Mouse (Mus musculus) heart, embryonic 15.5 days (tissue): ENCODE results near the gene Nek7. TPM values are rescaled to one million over a fixed set of nuclear protein-coding genes. Genes with fewer than 3 reads are reported as not detected.

Experiments used
- ATAC-seq: fragments of 200-750 bp; cut with Nextera tagmentation; replicated peaks from 2 replicates; pipeline ENCODE4 v1.8.0; 2017; ENCODE audit warnings: low read depth, moderate TSS enrichment; ENCODE audit not compliant: insufficient number of reproducible peaks, insufficient read depth, low FRiP score
- H3K27ac ChIP-seq: fragments of 300-500 bp; sonication (generic); 2 replicates; pipeline ENCODE4 v1.5.1; 2015; ENCODE audit warnings: mild to moderate bottlenecking, inconsistent platforms
- H3K27me3 ChIP-seq: fragments of 300-500 bp; sonication (generic); 2 replicates; pipeline ENCODE4 v1.6.1; 2015; ENCODE audit warnings: inconsistent platforms
- H3K36me3 ChIP-seq: fragments of 300-500 bp; sonication (generic); 2 replicates; pipeline ENCODE4 v1.6.1; 2015; ENCODE audit warnings: mild to moderate bottlenecking, inconsistent platforms
- H3K4me1 ChIP-seq: fragments of 300-500 bp; sonication (generic); replicated peaks from 2 replicates; pipeline ENCODE4 v1.6.1; 2015; ENCODE audit warnings: inconsistent platforms
- H3K4me2 ChIP-seq: fragments of 300-500 bp; sonication (generic); 2 replicates; pipeline ENCODE4 v1.6.1; 2015; ENCODE audit warnings: inconsistent platforms, mild to moderate bottlenecking, moderate library complexity
- H3K4me3 ChIP-seq: fragments of 300-500 bp; sonication (generic); 2 replicates; pipeline ENCODE4 v1.5.1; 2015; ENCODE audit warnings: mild to moderate bottlenecking, inconsistent platforms
- H3K9ac ChIP-seq: fragments of 300-500 bp; sonication (generic); 2 replicates; pipeline ENCODE4 v1.6.1; 2015; ENCODE audit warnings: mild to moderate bottlenecking, inconsistent platforms
- H3K9me3 ChIP-seq: fragments of 300-500 bp; sonication (generic); replicated peaks from 2 replicates; pipeline ENCODE4 v1.6.1; 2016; ENCODE audit warnings: inconsistent platforms
- WGBS: fragments of 180-500 bp; shearing (Covaris S2); methylation state at CpG from one replicate; pipeline ENCODE4 v1.1.7; 2015; ENCODE audit warnings: mixed read lengths; 5-methylcytosine and 5-hydroxymethylcytosine counted together
- polyA plus RNA-seq: library from polyadenylated mRNA; unstranded; fragments of >200 nt; fragmentation: Nextera tagmentation; extraction: Ambion mirVana; gene quantifications from 2 replicates; pipeline ENCODE4 v1.2.1, GENCODE M21; 2015

The Nek7 gene
- polyA plus RNA-seq, 1 experiment from 2014 or later, result 44.4 TPM

DNA sequence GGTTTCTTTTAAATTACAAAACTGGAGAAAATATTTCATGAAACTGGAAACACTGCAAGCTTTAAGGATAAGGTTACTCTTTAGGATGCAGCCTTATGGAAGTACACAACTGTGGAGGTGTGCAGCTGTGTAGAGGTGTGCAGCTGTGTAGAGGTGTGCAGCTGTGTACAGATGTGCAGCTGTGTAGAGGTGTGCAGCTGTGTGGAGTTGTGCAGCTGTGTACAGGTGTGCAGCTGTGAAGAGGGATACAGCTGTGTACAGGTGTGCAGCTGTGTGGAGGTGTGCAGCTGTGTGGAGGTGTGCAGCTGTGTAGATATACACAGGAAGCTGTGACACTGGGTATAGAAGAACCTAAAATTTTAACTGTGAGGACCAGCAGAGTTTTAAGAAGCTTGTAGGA is 81.7 kb downstream of the Nek7 start:
- H3K4me2 ChIP-seq, result no peak overlapping the region
- H3K9ac ChIP-seq, result no peak overlapping the region
- no peaks in the 10 kb centered on the region for H3K9me3 ChIP-seq
- no peak for ATAC-seq
- H3K27ac ChIP-seq, result no peak overlapping the region
- H3K27me3 ChIP-seq, result no peaks in the 10 kb centered on the region
- no peak overlapping the region for H3K4me3 ChIP-seq
- H3K36me3 ChIP-seq, result no peaks in the 10 kb centered on the region
- peaks cover 6% of the 10 kb centered on the region; the same call in 1 of the 2 replicates for H3K4me1 ChIP-seq

DNA sequence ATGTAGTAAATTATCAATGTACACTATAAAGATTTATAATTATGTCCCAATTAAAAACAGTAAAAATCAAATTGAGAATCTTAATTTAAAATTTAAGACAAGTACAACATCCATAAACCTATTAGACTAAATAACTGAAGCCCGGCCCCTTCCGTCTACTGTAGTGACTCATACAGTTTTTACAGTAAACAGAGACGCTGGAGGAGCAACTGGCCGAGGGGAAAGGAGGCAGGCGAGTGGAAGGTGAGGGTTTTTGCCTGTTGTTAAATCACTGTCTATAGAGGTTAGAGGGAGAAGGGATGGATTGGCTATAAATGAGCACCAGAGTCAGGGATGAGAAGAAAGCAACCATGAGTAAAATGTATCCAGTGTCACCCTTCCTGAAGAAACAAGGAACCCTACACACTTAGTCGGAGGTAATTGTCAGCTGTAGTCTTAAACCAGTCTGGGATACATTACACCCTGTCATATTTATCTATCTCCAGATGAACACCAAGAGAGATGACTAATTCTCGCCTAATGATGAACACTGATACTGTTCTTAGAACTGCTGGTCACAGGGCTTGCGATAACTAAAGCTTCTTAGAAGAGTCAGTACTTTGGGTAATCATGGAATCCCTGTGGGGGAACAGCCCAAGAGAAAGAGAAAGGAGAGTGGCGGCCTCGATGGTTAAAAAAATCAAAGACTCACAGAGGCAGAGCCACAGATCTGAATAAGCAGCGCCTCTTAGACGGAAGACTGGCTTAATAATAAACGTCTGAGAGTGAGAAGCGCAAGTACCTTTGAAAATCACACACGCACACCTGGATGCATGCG is 84.0 kb downstream of the Nek7 start:
- H3K4me1 ChIP-seq, result 0 out of 2 replicates have a peak, but pooled peaks cover 3% of the 10 kb centered on the region
- no peaks in the 10 kb centered on the region for H3K27me3 ChIP-seq
- WGBS, result 59% methylated on average over 16 of the region's 16 CpGs
- no peak overlapping the region for H3K9ac ChIP-seq
- H3K4me3 ChIP-seq, result no peak overlapping the region
- H3K27ac ChIP-seq, result no peak overlapping the region
- H3K36me3 ChIP-seq, result 0 out of 2 replicates have a peak, but pooled peaks cover 5% of the 10 kb centered on the region
- H3K4me2 ChIP-seq, result no peak overlapping the region
- H3K9me3 ChIP-seq, result no peaks in the 10 kb centered on the region
- ATAC-seq, result no peak

DNA sequence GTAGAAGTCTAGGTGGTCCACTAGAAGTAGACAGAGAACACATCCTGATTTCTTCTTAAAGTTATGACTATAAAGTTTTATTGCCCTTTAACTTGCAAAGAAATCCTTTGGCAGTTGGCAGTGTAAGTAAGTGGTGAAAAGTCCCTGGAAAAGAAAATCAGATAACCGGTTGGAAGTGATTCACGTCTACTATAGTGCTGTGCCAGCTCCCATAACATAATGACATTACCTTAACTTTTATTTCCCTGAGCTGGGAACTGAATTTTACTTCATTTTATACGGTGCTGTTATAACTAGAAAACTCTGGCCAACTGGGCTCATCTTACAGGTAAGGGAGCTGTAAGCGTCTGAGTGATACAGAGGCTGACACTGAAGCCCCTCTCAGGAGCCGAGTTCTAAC is 89.3 kb downstream of the Nek7 start:
- no peak overlapping the region for H3K27ac ChIP-seq
- H3K9ac ChIP-seq, result no peak overlapping the region
- no peaks in the 10 kb centered on the region for H3K9me3 ChIP-seq
- 83% methylated on average over 5 of the region's 5 CpGs for WGBS
- H3K4me3 ChIP-seq, result no peak overlapping the region
- no peaks in the 10 kb centered on the region for H3K4me1 ChIP-seq
- no peaks in the 10 kb centered on the region for H3K27me3 ChIP-seq
- no peak overlapping the region for H3K4me2 ChIP-seq
- ATAC-seq, result no peak
- H3K36me3 ChIP-seq, result 0 out of 2 replicates have a peak, but pooled peaks cover 7% of the 10 kb centered on the region

DNA sequence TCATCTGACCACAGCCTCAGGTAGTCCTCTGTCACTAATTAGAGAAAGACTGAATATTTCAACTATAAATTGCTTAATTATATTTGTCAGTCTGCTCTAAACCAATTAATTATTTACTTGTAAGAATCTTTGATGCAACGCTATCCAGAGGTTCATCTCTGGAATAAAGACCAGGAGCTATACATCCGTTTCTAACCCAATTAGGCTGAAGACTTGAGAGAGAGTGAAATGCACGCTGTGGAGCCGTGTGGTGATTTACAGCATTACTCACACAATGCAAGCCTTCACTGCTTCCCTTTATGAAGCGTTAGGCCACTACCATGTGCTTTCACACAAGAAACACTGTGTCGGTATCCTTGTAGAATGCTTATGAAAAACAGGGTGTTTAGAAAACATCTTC is 96.0 kb downstream of the Nek7 start:
- WGBS, result 86% methylated on average over 6 of the region's 6 CpGs
- H3K4me3 ChIP-seq, result no peak overlapping the region
- H3K9me3 ChIP-seq, result no peaks in the 10 kb centered on the region
- H3K27me3 ChIP-seq, result no peaks in the 10 kb centered on the region
- no peak overlapping the region for H3K4me2 ChIP-seq
- no peaks in the 10 kb centered on the region for H3K36me3 ChIP-seq
- no peak for ATAC-seq
- no peak overlapping the region for H3K9ac ChIP-seq
- H3K4me1 ChIP-seq, result no peaks in the 10 kb centered on the region
- no peak overlapping the region for H3K27ac ChIP-seq

DNA sequence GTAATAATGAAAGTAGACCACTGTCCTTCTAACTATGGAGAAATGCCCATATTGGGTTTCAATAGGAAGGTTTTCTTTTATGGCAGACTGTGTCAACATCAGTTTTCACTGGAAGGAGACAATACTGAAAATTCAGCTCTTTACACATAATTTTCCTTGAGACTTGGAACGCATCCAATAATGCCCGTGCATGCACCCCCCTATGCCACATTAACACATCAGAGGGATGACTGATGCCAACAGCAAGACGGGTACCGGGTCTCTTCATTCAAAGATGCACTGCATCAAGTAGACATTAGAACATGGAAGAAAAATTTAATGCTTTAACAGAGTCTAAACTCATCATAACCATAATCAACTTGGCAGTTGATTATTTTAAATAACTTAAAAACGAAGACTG is 101.7 kb downstream of the Nek7 start:
- H3K36me3 ChIP-seq, result no peaks in the 10 kb centered on the region

DNA sequence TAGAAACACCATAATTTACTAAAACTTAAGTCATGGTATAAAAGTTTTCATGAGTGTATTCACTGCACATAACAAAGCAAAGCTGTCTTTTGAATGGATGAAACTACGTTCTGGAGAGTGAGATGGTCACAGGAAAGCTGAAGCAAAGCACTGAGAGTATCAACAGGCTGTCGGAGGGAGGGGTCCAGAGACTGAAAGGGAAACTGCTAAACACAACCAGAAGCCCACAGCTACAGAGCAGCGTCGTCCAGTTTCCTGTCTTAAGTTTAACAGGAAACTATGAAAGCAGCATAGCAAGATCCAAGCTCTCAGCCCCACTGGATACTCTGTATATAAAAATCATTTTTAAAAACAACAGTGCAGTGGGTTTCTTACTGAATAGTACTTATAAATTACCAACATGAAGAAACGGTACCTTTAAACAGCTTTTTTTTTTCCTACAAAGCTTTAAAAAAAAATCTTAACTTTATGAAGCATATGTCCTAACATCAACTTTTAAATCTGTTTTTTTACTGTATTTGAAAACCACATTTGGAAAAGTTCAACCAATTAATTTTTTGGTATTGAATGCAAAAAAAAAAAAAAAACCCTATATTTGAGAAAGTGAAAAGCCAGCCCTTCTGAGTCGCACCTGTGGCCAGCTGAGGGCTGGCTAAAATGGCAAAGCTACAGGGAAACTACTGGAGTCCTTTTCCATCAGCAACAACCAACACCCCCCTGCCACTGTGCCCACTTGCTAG is 102.4 kb downstream of the Nek7 start:
- Histone ChIP-seq H3K9me3 (no peaks in the 10 kb centered on the region), H3K27me3 (no peaks in the 10 kb centered on the region), H3K4me2 (0 out of 2 replicates have a peak overlapping the region, but pooled peaks have one; percentile 4), H3K27ac (peak overlapping the region; percentile 34), H3K4me1 (peaks cover 3% of the 10 kb centered on the region; the same call in 1 of the 2 replicates), H3K4me3 (no peak overlapping the region), H3K36me3 (no peaks in the 10 kb centered on the region), H3K9ac (no peak overlapping the region)
- ATAC-seq, result no peak
- WGBS, result 43% methylated on average over 6 of the region's 6 CpGs

More for the DNA sequence above, 101.7 kb downstream of the Nek7 start:
- H3K4me2 ChIP-seq, result no peak overlapping the region
- H3K9me3 ChIP-seq, result no peaks in the 10 kb centered on the region
- H3K27me3 ChIP-seq, result no peaks in the 10 kb centered on the region
- 71% methylated on average over 5 of the region's 5 CpGs for WGBS
- no peak overlapping the region for H3K4me3 ChIP-seq
- H3K9ac ChIP-seq, result no peak overlapping the region
- ATAC-seq, result no peak
- H3K27ac ChIP-seq, result no peak overlapping the region
- peaks cover 3% of the 10 kb centered on the region; the same call in 1 of the 2 replicates for H3K4me1 ChIP-seq

DNA sequence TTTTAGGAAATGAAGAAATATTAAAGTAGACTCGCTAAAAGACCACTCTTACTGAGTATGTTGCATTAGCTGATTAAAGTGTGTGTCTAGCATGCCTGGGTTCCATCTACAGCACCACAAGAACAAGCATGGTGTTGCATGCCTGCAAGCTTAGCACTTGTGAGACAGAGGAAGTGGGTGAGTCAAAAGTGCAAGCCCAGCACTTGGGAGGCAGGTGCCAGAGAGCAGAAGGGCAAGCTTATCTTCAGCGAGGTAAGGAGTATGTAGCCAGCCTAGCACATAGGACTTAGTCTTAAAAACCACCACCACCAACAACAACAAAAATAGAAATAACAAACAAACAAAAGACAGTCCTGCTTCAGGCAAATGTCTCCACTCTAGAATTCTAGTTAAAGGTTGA is 103.0 kb downstream of the Nek7 start:
- Histone ChIP-seq H3K36me3 (no peaks in the 10 kb centered on the region), H3K27ac (peak overlapping the region; percentile 34), H3K9me3 (no peaks in the 10 kb centered on the region), H3K4me3 (no peak overlapping the region), H3K4me1 (peaks cover 3% of the 10 kb centered on the region; the same call in 1 of the 2 replicates), H3K9ac (no peak overlapping the region), H3K4me2 (0 out of 2 replicates have a peak overlapping the region, but pooled peaks have one; percentile 4), H3K27me3 (no peaks in the 10 kb centered on the region)
- no peak for ATAC-seq
- 40% methylated on average over 2 of the region's 2 CpGs for WGBS

DNA sequence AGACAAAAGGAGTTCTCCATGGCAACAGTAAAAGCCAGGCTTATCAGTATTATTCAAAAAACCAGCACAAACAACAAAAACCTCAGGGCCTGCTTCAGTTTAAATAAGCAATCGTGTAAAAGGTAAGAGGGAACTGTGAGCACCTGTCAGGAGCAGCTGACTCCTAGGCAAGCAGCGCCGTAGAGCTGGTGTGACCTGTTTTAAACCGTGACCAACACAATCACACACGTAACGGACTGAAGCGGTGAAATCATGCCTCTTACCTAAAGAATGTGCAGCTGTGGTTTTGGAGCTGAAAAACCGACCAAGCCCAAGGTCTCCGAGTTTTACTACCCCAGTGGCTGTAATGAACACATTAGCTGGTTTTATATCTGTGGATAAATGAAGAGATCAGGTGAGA is 104.6 kb downstream of the Nek7 start:
- 83% methylated on average over 9 of the region's 9 CpGs for WGBS
- no peak for ATAC-seq

DNA sequence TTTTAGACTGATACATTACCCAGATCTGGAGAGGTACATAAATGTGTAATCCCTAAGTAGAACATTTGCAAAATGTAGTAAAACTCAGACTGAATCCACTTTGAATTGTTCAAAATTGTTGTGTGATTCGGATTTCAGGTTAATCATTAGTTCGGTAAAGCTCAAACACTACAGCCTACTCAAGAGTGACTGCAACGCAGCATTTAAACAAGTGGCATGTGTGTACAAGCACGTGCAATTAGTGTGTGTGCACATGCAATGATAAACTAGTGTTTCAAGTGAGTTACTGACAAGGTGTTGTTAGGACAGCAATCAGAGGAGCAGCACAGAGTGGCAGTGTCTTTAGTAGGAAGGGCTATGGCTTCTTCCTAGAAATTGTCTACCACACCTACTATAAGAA is 106.0 kb downstream of the Nek7 start:
- peaks cover 3% of the 10 kb centered on the region; the same call in 1 of the 2 replicates for H3K4me1 ChIP-seq
- no peaks in the 10 kb centered on the region for H3K9me3 ChIP-seq
- H3K36me3 ChIP-seq, result no peaks in the 10 kb centered on the region
- H3K27me3 ChIP-seq, result no peaks in the 10 kb centered on the region
- 72% methylated on average over 4 of the region's 4 CpGs for WGBS
- no peak overlapping the region for H3K9ac ChIP-seq
- ATAC-seq, result no peak
- no peak overlapping the region for H3K4me2 ChIP-seq
- no peak overlapping the region for H3K27ac ChIP-seq
- H3K4me3 ChIP-seq, result no peak overlapping the region

More for the DNA sequence above, 104.6 kb downstream of the Nek7 start:
- no peak overlapping the region for H3K9ac ChIP-seq
- H3K36me3 ChIP-seq, result no peaks in the 10 kb centered on the region
- peaks cover 3% of the 10 kb centered on the region; the same call in 1 of the 2 replicates for H3K4me1 ChIP-seq
- no peak overlapping the region for H3K4me3 ChIP-seq
- no peaks in the 10 kb centered on the region for H3K27me3 ChIP-seq
- H3K9me3 ChIP-seq, result no peaks in the 10 kb centered on the region
- no peak overlapping the region for H3K27ac ChIP-seq
- H3K4me2 ChIP-seq, result no peak overlapping the region

DNA sequence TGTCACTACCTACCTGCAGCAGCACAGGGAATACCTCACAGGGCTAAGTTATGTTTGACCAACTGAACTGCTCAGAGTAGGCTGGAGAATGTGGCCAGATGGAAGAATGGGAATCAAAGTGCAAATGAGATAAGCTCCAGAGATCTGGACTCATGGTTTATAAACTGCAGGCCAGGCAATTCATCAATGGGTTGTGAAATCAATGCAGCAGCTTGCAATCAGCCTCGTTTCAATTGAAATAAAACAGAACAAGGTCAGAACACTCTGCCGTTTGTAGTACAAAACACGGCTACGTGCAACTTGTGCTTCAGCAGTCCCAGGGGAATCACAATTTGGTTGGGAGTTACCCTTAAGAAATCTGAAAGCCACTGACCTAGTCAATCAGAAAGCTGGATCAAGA is 109.4 kb downstream of the Nek7 start:
- H3K9me3 ChIP-seq, result no peaks in the 10 kb centered on the region
- ATAC-seq, result no peak
- no peak overlapping the region for H3K4me2 ChIP-seq
- no peaks in the 10 kb centered on the region for H3K27me3 ChIP-seq
- H3K36me3 ChIP-seq, result no peaks in the 10 kb centered on the region
- peaks cover 14% of the 10 kb centered on the region for H3K4me1 ChIP-seq
- no peak overlapping the region for H3K9ac ChIP-seq
- H3K27ac ChIP-seq, result no peak overlapping the region
- H3K4me3 ChIP-seq, result no peak overlapping the region
- 56% methylated on average over 4 of the region's 4 CpGs for WGBS

DNA sequence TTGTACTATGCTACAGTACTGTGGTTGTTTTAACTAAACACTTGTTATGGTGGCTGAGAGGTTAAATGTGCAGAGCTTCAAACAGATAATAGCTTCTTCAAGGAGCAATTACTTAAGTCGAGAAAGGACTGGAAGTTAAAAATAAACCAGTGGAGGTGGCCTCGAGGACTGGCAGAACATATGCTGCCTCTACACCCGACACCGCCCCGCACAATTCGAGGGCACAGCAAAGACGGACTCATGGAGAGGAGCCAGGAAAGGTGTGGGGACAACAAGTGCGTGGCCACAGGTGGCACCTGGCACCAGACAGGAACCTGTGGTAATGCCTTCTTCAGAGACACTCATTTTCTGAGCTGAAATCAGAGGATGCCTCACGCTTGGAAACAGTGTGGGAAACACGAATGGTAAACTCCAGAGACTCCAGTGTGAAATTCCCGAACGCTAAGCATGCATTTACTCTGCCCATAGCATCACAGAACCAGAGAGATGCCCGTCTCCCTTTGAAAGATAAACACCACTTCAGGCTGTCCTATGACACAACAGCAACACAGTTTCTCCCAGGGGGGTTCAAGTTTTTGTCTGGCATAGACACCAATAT is 112.4 kb downstream of the Nek7 start:
- H3K4me2 ChIP-seq, result no peak overlapping the region
- H3K36me3 ChIP-seq, result no peaks in the 10 kb centered on the region
- 52% methylated on average over 13 of the region's 13 CpGs for whole genome bisulfite sequencing
- H3K4me3 ChIP-seq, result no peak overlapping the region
- H3K27me3 ChIP-seq, result no peaks in the 10 kb centered on the region
- H3K27ac ChIP-seq, result no peak overlapping the region
- no peak overlapping the region for H3K9ac ChIP-seq
- H3K4me1 ChIP-seq, result peaks cover 23% of the 10 kb centered on the region
- ATAC-seq, result no peak
- no peaks in the 10 kb centered on the region for H3K9me3 ChIP-seq
